Mouse (Mus musculus) lung, postnatal 10 days (tissue): ENCODE data around the gene Dennd2d.
A peak's percentile ranks its signal among the peaks of the same experiment; 100 is the strongest.

Experiments
- DNase-seq: peaks from one replicate; pipeline ENCODE4 v3.0.0; 2021

Gene Dennd2d

GRCm38 (mm10) chr3:106496996-106497395 is 14.8 kb downstream of the Dennd2d start:
- no peak for DNase-seq

GRCm38 (mm10) chr3:106500510-106500909 is 18.3 kb downstream of the Dennd2d start:
- no peak for DNase-seq

- no peak for DNase-seq
Observed at GRCm38 (mm10) chr3:106502892-106503291, 20.7 kb downstream of the Dennd2d start.

GRCm38 (mm10) chr3:106510669-106511068 is 28.5 kb downstream of the Dennd2d start:
- no peak for DNase-seq

GRCm38 (mm10) chr3:106515016-106515415 is 32.8 kb downstream of the Dennd2d start:
- DNase-seq: no peak

GRCm38 (mm10) chr3:106522730-106523129 is 40.5 kb downstream of the Dennd2d start:
- no peak for DNase-seq

GRCm38 (mm10) chr3:106526411-106526810 is 44.2 kb downstream of the Dennd2d start:
- no peak for DNase-seq

- DNase-seq: no peak
Observed at GRCm38 (mm10) chr3:106528032-106528431, 45.8 kb downstream of the Dennd2d start.

- no peak for DNase-seq
Observed at GRCm38 (mm10) chr3:106533277-106533676, 51.1 kb downstream of the Dennd2d start.

- no peak for DNase-seq
Observed at GRCm38 (mm10) chr3:106544721-106545316, 62.6 kb downstream of the Dennd2d start.

GRCm38 (mm10) chr3:106547171-106547923 is 65.1 kb downstream of the Dennd2d start, which contains the start of the genes Dram2 and Cept1:
Dram2 (plus strand) TSS chr3:106547798.
Cept1 (minus strand) TSS chr3:106547802.
- peak; percentile 97 for DNase-seq

GRCm38 (mm10) chr3:106547924-106548539 is 65.8 kb downstream of the Dennd2d start:
- peak; percentile 68 for DNase-seq

GRCm38 (mm10) chr3:106548971-106549370 is 66.8 kb downstream of the Dennd2d start:
- no peak for DNase-seq
